Mouse (Mus musculus): ENCODE results near the gene Dock1.

Dock1 gene

DNA sequence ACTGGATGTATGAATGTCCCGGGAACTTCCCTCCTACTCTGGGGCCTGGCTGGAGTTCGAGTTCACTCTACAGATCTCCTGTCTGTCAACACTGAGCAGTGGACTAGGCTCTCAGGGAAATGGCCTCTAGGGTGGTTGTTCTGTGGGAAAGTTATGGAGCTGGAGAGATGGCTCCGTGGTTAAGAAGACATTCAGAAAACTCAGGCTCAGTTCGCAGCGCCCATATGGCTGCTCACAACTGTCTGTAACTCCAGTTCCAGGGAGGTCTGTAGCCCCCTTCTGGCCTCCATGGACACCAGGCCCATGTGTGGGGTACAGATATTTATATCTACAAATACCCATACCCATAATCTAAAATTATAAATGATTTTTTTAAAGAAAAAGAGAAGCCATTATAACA is 148.0 kb downstream of the Dock1 start:
- in situ Hi-C loops (cut with MboI, MseI), result no loop called here

- in situ Hi-C loops (cut with MboI, MseI), result no loop called here
Measured at GRCm38 (mm10) chr7:134821264-134821663, 150.8 kb downstream of the Dock1 start.

- in situ Hi-C loops (cut with MboI, MseI), result no loop called here
Measured at GRCm38 (mm10) chr7:134822006-134822405, 151.6 kb downstream of the Dock1 start.

GRCm38 (mm10) chr7:134823891-134824290 is 153.4 kb downstream of the Dock1 start:
- in situ Hi-C loops (cut with MboI, MseI), result no loop called here

DNA sequence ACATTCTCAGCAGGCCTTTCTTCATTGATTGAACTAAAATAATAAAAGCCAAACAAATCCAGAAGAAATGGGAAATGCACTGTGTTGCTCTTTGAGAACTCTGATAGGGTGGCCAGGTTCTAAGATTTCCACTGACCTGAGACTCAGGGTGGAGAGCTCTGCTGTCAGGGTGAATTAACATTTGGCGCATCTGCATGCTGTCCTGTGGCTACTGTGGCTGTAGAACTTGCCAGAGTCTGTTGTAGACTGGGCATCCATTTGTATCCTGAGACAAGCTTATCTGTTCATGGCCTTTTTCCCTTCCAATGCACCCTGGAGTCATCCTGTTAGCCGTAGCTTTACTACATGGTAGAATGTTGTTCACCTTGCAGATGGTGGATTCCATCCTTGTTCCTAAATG is 169.6 kb downstream of the Dock1 start:
- in situ Hi-C loops (cut with MboI, MseI), result no loop called here

- in situ Hi-C loops (cut with MboI, MseI), result no loop called here
Measured at GRCm38 (mm10) chr7:134842751-134843150, 172.3 kb downstream of the Dock1 start.

DNA sequence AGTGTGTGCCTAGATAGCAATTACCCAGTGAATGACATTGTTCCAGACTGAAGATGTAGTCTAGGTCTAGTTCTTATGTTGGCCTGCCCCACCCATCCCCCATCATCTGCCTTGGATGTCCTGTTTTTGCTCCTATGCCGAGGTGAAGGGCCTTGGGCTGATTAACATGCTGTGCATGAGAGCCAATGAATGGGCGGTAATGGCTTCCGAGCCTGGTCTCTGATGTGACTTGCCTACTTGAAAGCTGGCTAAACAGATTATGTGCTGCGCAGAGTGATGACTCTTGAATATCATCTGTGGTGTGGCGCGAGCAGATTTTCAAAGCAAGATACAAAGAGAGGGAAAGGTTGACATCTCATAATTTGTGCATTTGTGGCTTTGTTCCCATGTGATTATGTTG is 191.5 kb downstream of the Dock1 start:
- in situ Hi-C loops (cut with MboI, MseI), result no loop called here

DNA sequence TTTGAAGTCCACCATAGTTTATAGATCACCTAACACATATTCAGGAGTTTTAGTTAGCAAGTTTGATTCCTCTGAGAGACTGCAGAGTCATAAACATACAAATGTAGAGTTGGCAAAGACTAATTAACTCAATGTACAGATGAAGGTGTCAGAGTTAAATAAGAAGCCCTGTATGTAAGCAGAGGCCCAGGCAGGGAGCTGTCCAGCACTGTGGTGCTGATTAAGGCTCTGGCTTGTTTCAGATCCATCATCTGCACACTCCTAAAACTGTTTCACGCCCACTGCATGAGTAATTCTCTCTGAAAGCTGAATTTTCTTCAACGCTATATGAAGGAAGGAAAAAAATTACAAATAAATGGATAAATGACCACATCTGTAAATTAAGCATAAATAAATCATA is 193.7 kb downstream of the Dock1 start:
- in situ Hi-C loops (cut with MboI, MseI), result no loop called here

DNA sequence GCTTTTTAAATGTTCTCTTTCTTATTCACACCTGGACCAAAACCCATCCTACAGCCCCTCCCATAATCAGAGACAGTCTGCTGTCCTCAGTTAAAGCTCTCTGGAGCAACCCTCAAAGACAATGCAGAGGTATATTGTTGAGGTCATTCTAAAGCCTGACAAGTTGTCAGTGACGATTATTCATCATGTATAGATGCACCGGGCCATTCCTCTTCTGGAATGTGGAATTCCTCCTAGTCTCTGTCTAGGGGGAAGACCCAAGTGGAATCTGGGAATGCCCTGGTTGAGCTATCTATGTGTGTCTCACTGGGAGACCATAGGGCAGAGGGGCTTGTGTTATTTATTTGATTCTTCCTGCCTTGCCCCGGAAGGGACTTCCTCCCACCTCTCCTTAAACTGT is 202.1 kb downstream of the Dock1 start:
- in situ Hi-C loops (cut with MboI, MseI), result no loop called here

DNA sequence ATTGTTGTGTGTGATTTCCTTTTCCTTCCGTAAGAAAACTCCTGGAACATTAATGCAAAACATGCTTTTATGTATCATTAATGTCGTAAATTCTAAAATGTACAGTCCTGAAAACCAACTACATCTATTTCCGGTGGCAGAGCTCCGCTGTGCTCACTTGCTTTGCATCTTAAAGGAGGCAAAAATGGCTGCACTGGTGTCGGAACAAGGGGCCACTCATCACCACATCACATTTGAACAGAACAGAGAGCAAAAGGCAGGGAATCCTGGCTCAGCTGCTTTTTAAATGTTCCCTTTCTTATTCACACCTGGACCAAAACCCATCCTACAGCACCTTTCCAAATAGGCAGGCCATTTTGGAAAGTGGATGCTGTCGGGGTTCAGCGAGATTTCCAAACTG is 202.5 kb downstream of the Dock1 start:
- in situ Hi-C loops (cut with MboI, MseI), result no loop called here

DNA sequence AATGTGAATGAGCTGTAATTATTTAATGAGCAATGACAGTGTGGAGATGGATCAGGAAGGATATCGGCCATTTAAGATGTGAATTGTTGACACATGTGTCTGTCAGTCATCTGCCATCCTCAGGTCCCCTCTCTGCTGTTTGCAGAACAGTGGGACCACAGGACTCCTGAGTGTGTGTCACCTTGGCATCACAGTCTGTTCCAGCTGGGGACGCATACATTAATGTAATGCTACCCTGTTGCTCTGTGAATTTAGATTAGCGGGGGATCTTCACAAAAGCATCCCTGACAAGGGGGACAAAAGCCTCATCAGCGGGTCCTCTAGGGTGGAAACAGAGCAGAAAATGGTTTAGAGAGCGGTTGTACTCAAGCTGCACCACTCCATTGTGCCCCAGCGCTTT is 208.5 kb downstream of the Dock1 start:
- in situ Hi-C loops (cut with MboI, MseI), result no loop called here

DNA sequence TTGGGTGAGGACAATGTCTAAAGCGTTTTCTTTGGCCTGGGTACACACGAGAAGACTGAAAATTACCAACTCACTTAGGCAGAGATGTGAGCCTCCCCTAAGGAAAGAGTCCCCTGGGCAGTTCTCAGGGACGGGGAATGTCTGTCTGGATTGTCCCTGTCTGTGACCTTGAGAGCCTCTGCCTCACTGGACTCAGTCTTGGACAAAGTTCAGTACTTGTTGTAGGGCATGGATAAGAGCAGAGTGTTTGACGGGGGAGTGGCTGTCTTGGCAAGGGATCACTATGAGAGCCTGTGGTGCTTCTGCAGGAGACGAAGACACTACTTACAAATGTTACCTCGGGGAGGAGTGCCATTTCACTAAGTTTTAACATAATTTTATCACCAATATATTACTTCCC is 210.0 kb downstream of the Dock1 start:
- in situ Hi-C loops (cut with MboI, MseI), result no loop called here

- in situ Hi-C loops (cut with MboI, MseI), result no loop called here
Measured at GRCm38 (mm10) chr7:134883516-134883915, 213.1 kb downstream of the Dock1 start.

DNA sequence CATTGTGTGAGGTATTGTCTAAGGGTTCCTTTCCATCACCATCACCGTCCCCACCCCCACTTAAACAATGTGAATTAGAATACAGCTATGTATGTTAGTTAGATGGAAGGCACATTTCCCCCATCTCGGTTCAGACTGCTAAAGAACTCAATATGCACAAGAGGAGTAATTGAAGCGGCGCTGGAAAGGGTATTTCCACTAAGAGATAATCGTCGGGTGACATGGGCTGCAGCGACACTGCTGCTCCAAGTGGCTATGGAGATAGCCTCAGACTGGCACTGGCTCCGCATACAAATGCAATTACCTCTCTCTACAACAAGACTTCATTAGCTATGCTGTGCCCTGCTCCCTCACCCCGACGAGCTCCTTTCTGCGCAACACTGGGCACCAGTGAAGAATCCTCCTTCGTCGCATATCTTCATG is 222.0 kb downstream of the Dock1 start:
- in situ Hi-C loops (cut with MboI, MseI), result no loop called here

GRCm38 (mm10) chr7:134892972-134893371 is 222.5 kb downstream of the Dock1 start:
- in situ Hi-C loops (cut with MboI, MseI), result no loop called here

DNA sequence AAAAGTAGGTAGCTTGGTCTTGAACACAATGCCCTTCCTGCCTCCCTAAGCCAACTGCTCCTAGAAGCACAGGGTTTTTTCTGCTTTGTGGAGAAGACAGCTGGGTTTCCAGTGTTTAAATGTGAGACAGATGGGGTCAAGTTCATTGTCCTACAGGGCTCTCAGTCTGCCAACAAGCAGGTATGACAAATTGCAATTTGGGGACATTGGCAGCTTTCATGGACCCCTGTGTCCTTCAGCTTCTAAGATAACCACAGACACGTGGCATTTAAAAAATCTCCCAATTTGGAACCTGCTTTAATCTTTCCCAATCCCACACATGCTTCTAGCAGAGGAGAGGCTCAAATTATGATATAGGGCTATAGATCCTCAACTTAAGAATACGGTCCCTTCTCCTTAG is 224.2 kb downstream of the Dock1 start:
- in situ Hi-C loops (cut with MboI, MseI), result no loop called here

DNA sequence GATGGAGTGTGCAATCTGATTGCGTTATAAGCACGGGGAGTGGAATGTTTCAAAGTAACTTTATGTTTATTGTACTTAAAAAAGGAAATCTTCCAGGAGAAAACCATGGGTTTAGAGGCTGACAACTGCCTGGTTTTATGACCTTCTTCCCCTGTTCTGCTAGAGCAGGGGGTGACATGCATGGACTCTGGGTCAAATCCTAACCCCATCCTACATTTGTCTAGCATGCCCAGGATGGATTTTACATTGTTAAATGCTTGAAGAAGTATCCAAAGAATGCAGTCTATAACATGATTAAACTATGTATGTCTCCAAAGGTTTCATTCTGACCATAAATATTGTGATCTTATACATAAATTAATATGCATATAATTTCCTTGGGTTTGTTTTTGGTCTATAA is 229.0 kb downstream of the Dock1 start:
- in situ Hi-C loops (cut with MboI, MseI), result no loop called here

GRCm38 (mm10) chr7:134901992-134902391 is 231.5 kb downstream of the Dock1 start:
- in situ Hi-C loops (cut with MboI, MseI), result no loop called here

GRCm38 (mm10) chr7:134931886-134932285 is 261.4 kb downstream of the Dock1 start:
- in situ Hi-C loops (cut with MboI, MseI), result no loop called here

- in situ Hi-C loops (cut with MboI, MseI), result no loop called here
Measured at GRCm38 (mm10) chr7:134937471-134937926, 267.0 kb downstream of the Dock1 start.

DNA sequence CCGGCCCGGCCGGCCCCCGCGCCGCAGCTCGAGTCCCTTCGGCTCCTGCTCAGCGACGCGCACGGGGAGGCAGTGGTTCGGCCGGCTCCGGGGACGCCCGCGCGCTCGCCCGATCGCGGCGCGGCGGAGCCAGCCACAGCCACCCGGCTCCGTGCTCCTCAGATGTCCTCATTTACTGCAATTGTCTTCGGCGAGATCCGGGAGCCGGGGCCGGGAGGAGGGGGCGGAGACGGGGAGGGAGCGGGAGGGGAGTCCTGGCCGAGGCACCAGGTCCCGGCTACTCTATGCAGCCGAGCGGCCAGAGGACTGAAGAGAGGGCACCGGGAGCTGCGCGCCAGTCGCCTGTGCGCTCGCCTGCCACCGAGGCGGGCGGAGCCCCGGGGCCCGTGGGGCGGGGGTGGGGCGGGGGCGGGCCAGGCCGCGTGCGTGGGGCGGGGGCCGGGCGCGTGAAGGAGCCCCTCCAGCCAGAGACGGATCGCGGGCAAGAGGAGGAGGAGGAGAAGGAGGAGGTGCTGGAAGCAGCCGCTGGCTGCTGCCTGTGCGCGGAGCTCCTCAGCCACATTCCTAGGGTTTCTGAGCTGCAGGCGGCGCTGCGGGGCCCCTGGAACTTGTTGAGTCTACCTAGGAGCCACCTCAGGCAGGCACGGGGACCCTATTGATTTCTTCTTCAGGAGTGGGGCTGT is 267.6 kb downstream of the Dock1 start, which contains the start of gene Fam196a:
Gene Fam196a (minus strand): TSS at position 504 of the 683 bp plus-strand sequence.
- in situ Hi-C loops (cut with MboI, MseI), result no loop called here

DNA sequence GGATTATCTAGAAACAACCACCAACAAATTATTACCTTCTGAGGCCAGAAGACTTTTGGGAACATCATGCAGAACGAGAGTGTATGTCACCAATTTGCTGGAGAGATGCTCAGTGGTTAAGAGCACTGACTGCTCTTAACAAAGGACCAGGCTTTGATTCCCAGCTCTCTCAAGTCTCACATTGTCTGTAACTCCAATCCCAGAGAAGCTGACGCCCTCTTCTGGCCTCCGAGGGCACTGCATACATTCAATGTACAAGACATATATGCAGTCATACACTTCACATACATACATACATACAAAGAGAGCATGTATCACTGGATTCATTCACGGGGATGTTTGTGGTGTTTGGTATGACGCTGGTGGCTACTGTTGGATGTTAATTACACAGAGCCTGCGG is 271.4 kb downstream of the Dock1 start:
- in situ Hi-C loops (cut with MboI, MseI), result no loop called here

GRCm38 (mm10) chr7:134943063-134943462 is 272.6 kb downstream of the Dock1 start:
- in situ Hi-C loops (cut with MboI, MseI), result no loop called here

DNA sequence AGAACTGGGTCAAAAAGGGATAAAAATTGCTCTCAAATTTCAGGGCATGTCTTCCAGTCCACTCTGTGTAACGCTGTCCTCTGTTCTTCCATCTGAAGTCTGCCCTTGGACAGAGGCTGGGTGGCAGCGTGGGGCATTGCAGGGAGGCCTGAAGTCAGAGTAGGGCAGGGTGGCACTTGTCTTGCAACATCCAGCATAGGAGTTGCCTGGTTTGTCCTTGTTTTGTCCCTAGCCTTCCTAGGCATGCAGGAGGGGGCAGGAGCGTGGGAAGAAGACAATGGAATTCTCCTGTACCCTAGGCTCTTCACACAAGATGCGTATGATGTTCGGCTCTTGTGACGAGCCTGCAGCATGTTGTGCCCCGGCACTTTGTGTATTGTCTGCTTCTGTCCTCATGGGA is 273.2 kb downstream of the Dock1 start:
- in situ Hi-C loops (cut with MboI, MseI), result no loop called here
